Mouse (Mus musculus): Measurements from ENCODE around the gene Ost4. TPM values are rescaled to one million over a fixed set of nuclear protein-coding genes. Genes with fewer than 3 reads are reported as not detected.

Ost4 gene
- total RNA-seq, 2 experiments from 2014 or later: 91.9 to 106 TPM

GRCm38 (mm10) chr5:30914101-30914635 lies 6.6 kb upstream of the Ost4 start:
- intact Hi-C loops (cut with DNase I): no loop called here
- H3K4me3 ChIP-seq: no peak overlapping the region; the same call in 1 of the 2 replicates
- H3K27ac ChIP-seq: no peak overlapping the region
- TF ChIP-seq CTCF (IDR thresholded peaks at IDR 0.05): no peak
- no peak for DNase-seq (ENCODE audit: extremely low spot score in 1 of 2, low spot score in 2 of 2)

- TF ChIP-seq CTCF (IDR thresholded peaks at IDR 0.05): no peak
- H3K4me3 ChIP-seq: no peak within 1 kb of the TSS; the same call in 1 of the 2 replicates
These were observed 5.7 kb upstream of the Ost4 start, which contains the start of gene Emilin1 for GRCm38 (mm10) chr5:30913060-30913841. TSS of gene Emilin1 (plus strand) at chr5:30913402.

GRCm38 (mm10) chr5:30912156-30912555 lies 4.6 kb upstream of the Ost4 start:
- no peak overlapping the region for H3K27ac ChIP-seq
- intact Hi-C loops (cut with DNase I): no loop called here
- DNase-seq (ENCODE audit: extremely low spot score in 1 of 2, low spot score in 2 of 2): no peak
- TF ChIP-seq CTCF (IDR thresholded peaks at IDR 0.05): no peak
- H3K4me3 ChIP-seq: no peak overlapping the region

More at GRCm38 (mm10) chr5:30913060-30913841, 5.7 kb upstream of the Ost4 start, which contains the start of gene Emilin1:
- DNase-seq (ENCODE audit: extremely low spot score in 1 of 2, low spot score in 2 of 2): no peak
- no peak within 1 kb of the TSS; the same call in 1 of the 2 replicates for H3K27ac ChIP-seq
- intact Hi-C loops (cut with DNase I): no loop called here

GRCm38 (mm10) chr5:30910481-30910880 lies 2.9 kb upstream of the Ost4 start:
- intact Hi-C loops (cut with DNase I): no loop called here
- no peak overlapping the region for H3K4me3 ChIP-seq
- no peak overlapping the region for H3K27ac ChIP-seq
- no peak for DNase-seq (ENCODE audit: extremely low spot score in 1 of 2, low spot score in 2 of 2)
- no peak for TF ChIP-seq CTCF (IDR thresholded peaks at IDR 0.05)

GRCm38 (mm10) chr5:30909863-30910262 lies 2.3 kb upstream of the Ost4 start:
- intact Hi-C loops (cut with DNase I): no loop called here
- DNase-seq (ENCODE audit: extremely low spot score in 1 of 2, low spot score in 2 of 2): no peak
- no peak overlapping the region for H3K4me3 ChIP-seq
- no peak for TF ChIP-seq CTCF (IDR thresholded peaks at IDR 0.05)
- H3K27ac ChIP-seq: no peak overlapping the region

GRCm38 (mm10) chr5:30909300-30909659 lies 1.7 kb upstream of the Ost4 start:
- TF ChIP-seq CTCF (IDR thresholded peaks at IDR 0.05): no peak
- intact Hi-C loops (cut with DNase I): no loop called here
- no peak for DNase-seq (ENCODE audit: extremely low spot score in 1 of 2, low spot score in 2 of 2)

GRCm38 (mm10) chr5:30908426-30909299 lies 1.1 kb upstream of the Ost4 start:
- no peak for TF ChIP-seq CTCF (IDR thresholded peaks at IDR 0.05)
- H3K4me3 ChIP-seq: peak overlapping the region; percentile 69
- DNase-seq (ENCODE audit: extremely low spot score in 1 of 2, low spot score in 2 of 2): no peak
- intact Hi-C loops (cut with DNase I): no loop called here
- peak overlapping the region; percentile 94; the same call in 1 of the 2 replicates for H3K27ac ChIP-seq

More at GRCm38 (mm10) chr5:30909300-30909659, 1.7 kb upstream of the Ost4 start:
- H3K4me3 ChIP-seq: no peak overlapping the region
- H3K27ac ChIP-seq: peak overlapping the region; percentile 24; the same call in 1 of the 2 replicates

GRCm38 (mm10) chr5:30901860-30902259 lies 5.7 kb downstream of the Ost4 start:
- intact Hi-C loops (cut with DNase I): no loop called here
- no peak for TF ChIP-seq CTCF (IDR thresholded peaks at IDR 0.05)
- no peak for DNase-seq (ENCODE audit: extremely low spot score in 1 of 2, low spot score in 2 of 2)
- Histone ChIP-seq H3K4me3 (no peak overlapping the region), H3K27ac (no peak overlapping the region)

GRCm38 (mm10) chr5:30890375-30890774 lies 17.2 kb downstream of the Ost4 start:
- Histone ChIP-seq H3K27ac (no peak overlapping the region), H3K4me3 (no peak overlapping the region)
- TF ChIP-seq CTCF (IDR thresholded peaks at IDR 0.05): no peak
- intact Hi-C loops (cut with DNase I): no loop called here
- no peak for DNase-seq (ENCODE audit: extremely low spot score in 1 of 2, low spot score in 2 of 2)

GRCm38 (mm10) chr5:30889088-30889754 lies 18.4 kb downstream of the Ost4 start:
- H3K27ac ChIP-seq: peak overlapping the region; percentile 90
- no peak for DNase-seq (ENCODE audit: extremely low spot score in 1 of 2, low spot score in 2 of 2)
- intact Hi-C loops (cut with DNase I): loop anchor here (10.0 kb wide), 1 partner anchor 174 kb away; the partner anchor contains the start of gene Dpysl5
- H3K4me3 ChIP-seq: peak overlapping the region; percentile 67
- no peak for TF ChIP-seq CTCF (IDR thresholded peaks at IDR 0.05)

Measured in left cerebral cortex, adult 2 months (tissue).